Mouse (Mus musculus): ENCODE data around the gene Ssrp1.

DNA sequence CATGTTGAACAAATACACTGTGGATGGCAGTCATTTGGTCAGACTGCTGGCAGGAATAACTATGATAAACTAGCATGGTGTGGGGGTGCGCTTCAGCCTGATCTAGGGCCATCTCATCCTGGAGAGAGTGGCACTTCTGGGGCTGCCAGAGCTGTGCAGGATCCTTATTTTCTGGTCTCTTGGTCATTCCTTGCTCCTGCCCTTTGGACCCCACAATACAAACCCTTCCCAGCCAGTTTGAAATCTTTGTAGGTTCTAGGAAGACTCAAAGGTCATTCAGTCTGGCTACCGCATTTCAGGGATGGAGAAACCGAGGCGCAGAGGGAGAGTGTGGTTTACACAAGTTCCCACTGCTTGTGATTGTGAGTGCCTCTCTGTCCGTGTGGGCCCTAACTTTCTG is 29.9 kb downstream of the Ssrp1 start:
- TF ChIP-seq POLR2A (IDR thresholded peaks at IDR 0.05; ENCODE audit: low read depth, low read length), result no peak
- no peak for TF ChIP-seq CTCF (conservative IDR thresholded peaks at IDR 0.05; ENCODE audit: insufficient read depth, insufficient read length, low read depth, low read length)
